Mouse (Mus musculus) CH12.LX (cell line): Measurements from ENCODE around the gene Gm37240.
A peak's percentile ranks its signal among the peaks of the same experiment; 100 is the strongest.

ENCODE experiments used
- CTCF ChIP-seq, 2 experiments: IDR thresholded peaks in 1 of 2; conservative IDR thresholded peaks in 1 of 2; 2 replicates each; pipeline ENCODE4 v1.5.1; 2011 to 2012; ENCODE audit warnings: low read depth in 2 of 2, low read length in 2 of 2, improper control_type of control experiment in 1 of 2, inconsistent platforms in 1 of 2, mild to moderate bottlenecking in 1 of 2, moderate library complexity in 1 of 2
- MAX ChIP-seq: IDR thresholded peaks from 2 replicates; pipeline ENCODE4 v1.6.1; 2011; ENCODE audit warnings: low read length, improper control_type of control experiment
- MAZ ChIP-seq: IDR thresholded peaks from 2 replicates; pipeline ENCODE4 v1.6.1; 2012; ENCODE audit warnings: low read depth, mild to moderate bottlenecking, inconsistent platforms, low read length, improper control_type of control experiment, moderate library complexity
- MYC ChIP-seq: IDR thresholded peaks from 2 replicates; pipeline ENCODE4 v1.6.1; 2011; ENCODE audit warnings: low read depth, mild to moderate bottlenecking, improper control_type of control experiment, low read length
- POLR2A ChIP-seq: IDR thresholded peaks from 2 replicates; pipeline ENCODE4 v1.6.1; 2011; ENCODE audit warnings: low read depth, mild to moderate bottlenecking, improper control_type of control experiment, low read length
- TBP ChIP-seq: conservative IDR thresholded peaks from 2 replicates; pipeline ENCODE4 v1.6.1; 2011; ENCODE audit warnings: low read depth, low read length, improper control_type of control experiment
- TCF12 ChIP-seq: IDR thresholded peaks from 2 replicates; pipeline ENCODE4 v1.6.1; 2014; ENCODE audit warnings: low read depth, mild to moderate bottlenecking, inconsistent platforms, low read length, improper control_type of control experiment
- UBTF ChIP-seq: IDR thresholded peaks from 2 replicates; pipeline ENCODE4 v1.6.1; 2012; ENCODE audit warnings: low read depth, mild to moderate bottlenecking, inconsistent platforms, low read length, improper control_type of control experiment, moderate library complexity

- TF ChIP-seq POLR2A, result no peak
- no peak for TF ChIP-seq MYC
- TF ChIP-seq CTCF (conservative IDR thresholded peaks at IDR 0.05 in 1 of 2, IDR thresholded peaks at IDR 0.05 in 1 of 2; ENCODE audit: low read depth in 2 of 2, low read length in 2 of 2), result no peak
- no peak for TF ChIP-seq TCF12
- no peak for TF ChIP-seq MAZ
- TF ChIP-seq MAX, result no peak
- 0 out of 2 replicates have a peak, but pooled peaks have one; percentile 16 for TF ChIP-seq TBP
- no peak for TF ChIP-seq UBTF
Observed at GRCm38 (mm10) chr3:84813436-84814156, 1073.7 kb downstream of the Gm37240 start.
